Mouse (Mus musculus): ENCODE results near the gene Opa3.

DNA sequence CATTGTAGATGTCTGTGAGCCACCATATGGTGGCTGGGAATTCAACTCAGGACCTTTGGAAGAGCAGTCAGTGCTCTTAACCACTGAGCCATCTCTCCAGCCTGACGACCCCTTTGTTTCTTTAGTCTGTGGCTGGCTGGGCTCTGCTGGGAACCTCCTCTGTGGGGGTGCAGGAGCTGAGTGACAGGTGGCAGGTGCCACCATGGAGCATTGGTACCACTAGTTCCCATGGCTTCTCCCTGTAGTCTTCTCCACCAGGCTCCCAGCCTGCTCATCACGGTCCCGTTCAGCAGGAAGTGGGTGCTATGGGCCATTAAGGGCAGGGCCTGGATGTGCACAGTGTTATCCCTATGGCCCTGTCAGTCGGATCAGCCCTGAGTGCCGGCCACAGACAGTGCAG lies 6.5 kb downstream of the Opa3 start:
- TF ChIP-seq CTCF (conservative IDR thresholded peaks at IDR 0.05 in 1 of 2, IDR thresholded peaks at IDR 0.05 in 1 of 2; ENCODE audit: low read depth in 2 of 2, low read length in 2 of 2) (no peak), ZNF384 (IDR thresholded peaks at IDR 0.05; ENCODE audit: low read depth, low read length) (no peak), SIN3A (IDR thresholded peaks at IDR 0.05; ENCODE audit: low read length) (no peak), CHD1 (IDR thresholded peaks at IDR 0.05; ENCODE audit: low read depth, low read length) (no peak), UBTF (IDR thresholded peaks at IDR 0.05; ENCODE audit: low read depth, low read length) (no peak), GABPA (IDR thresholded peaks at IDR 0.05; ENCODE audit: insufficient replicate concordance, low read depth, low read length) (no peak), POLR2A (IDR thresholded peaks at IDR 0.05; ENCODE audit: low read depth, low read length) (no peak), JUN (IDR thresholded peaks at IDR 0.05; ENCODE audit: insufficient read depth, low read depth, low read length) (no peak), MAX (IDR thresholded peaks at IDR 0.05; ENCODE audit: low read length) (no peak), KAT2A (IDR thresholded peaks at IDR 0.05; ENCODE audit: insufficient replicate concordance, low read length) (no peak)
